Mouse (Mus musculus): ENCODE measurements around the gene Kcnh7. TPM values are rescaled to one million over a fixed set of nuclear protein-coding genes. Genes with fewer than 3 reads are reported as not detected.
"Not testable (repeated sequence)": the region's sequence is repeated elsewhere in the genome, so short reads cannot be mapped to it uniquely, and the experiment has no call there.

Gene Kcnh7
- total RNA-seq, 2 experiments from 2014 or later, result 0.06 to 0.31 TPM

- intact Hi-C loops (cut with DNase I), result no loop called here
- no peak for DNase-seq (ENCODE audit: low spot score)
Observed at GRCm38 (mm10) chr2:62730671-62731070, 453.4 kb downstream of the Kcnh7 start.

- DNase-seq (ENCODE audit: low spot score), result no peak
- intact Hi-C loops (cut with DNase I), result no loop called here
Observed at GRCm38 (mm10) chr2:62727732-62728131, 456.4 kb downstream of the Kcnh7 start.

DNA sequence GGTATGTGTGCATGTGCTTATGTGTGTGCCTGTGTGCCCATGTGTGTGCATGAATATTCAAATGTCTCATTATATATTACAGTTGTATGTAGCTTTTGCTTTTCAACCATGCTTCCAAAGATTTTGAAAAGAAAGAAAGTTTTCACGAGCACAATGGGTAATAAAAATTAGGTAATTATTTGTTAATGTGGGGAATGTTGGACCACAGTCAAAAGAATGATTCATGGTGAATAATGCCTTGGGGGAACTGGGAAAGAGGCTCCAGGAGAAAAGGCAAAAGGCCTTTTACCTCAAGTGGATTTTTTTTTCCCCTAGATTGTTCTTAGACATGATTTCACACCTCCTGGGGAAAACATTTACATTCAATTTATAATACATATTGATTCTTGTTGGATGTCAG, 458.1 kb downstream of the Kcnh7 start:
- intact Hi-C loops (cut with DNase I), result no loop called here
- no peak for DNase-seq (ENCODE audit: low spot score)

DNA sequence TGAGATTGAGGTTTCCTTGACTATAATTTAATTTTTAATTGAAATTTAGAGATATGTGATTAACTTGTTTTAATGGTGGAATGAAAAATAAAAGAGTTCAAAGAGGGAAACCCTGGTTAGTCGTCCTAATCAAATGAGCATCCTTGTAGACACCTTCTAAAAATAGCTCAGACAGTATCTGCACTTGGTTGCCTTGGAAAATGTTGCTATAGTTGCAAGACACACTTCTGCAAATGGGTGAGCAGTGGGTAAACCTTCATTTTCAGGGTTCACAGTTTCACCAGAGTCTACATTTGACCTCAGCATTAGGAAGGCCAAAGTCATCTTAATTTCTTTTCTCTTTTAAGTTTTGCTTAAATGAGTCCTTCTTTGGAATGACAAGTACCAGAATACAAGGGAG, 465.7 kb downstream of the Kcnh7 start:
- DNase-seq (ENCODE audit: low spot score), result no peak
- intact Hi-C loops (cut with DNase I), result no loop called here

- intact Hi-C loops (cut with DNase I), result no loop called here
- no peak for DNase-seq (ENCODE audit: low spot score)
Observed at GRCm38 (mm10) chr2:62717270-62717669, 466.8 kb downstream of the Kcnh7 start.

DNA sequence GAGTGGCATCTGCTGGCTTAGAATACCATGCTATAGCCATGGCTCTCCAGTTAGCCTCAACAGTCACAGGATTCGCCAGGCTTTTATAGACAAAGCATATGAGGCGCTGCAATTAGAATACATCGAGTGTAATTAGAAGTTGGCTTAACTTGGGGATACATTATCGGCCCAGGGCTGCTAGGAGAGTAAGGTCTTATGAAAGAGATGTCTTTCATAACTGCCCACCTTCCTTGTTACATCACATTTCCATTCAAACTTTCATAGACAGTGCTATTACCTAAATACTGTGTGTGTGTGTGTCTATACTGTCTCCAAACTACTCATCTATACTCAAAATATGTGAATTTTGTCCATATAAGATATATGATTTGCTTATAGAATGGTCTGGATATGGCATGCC, 468.8 kb downstream of the Kcnh7 start:
- no peak for DNase-seq (ENCODE audit: low spot score)
- intact Hi-C loops (cut with DNase I), result no loop called here

GRCm38 (mm10) chr2:62714362-62714761, 469.7 kb downstream of the Kcnh7 start:
- DNase-seq (ENCODE audit: low spot score); intact Hi-C loops (cut with DNase I): not testable (repeated sequence)

DNA sequence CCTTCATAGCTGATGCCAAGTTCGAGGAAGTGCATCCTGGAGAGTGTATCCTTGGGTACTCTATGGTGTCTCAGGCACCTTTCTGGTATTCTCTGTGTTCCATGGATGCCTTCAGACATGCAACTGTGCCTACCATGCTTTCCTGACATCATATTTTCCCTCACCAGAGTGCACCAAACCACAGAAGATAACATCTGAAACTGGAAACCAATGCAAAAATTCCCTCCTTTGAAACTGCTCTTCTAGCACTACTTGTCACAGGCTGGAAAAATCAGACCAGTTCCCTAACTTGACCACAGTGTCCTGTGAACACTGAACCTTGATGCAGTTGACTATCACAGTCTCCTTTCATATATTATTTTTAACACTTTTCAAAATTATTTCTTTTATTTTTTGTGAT, 474.5 kb downstream of the Kcnh7 start:
- intact Hi-C loops (cut with DNase I), result no loop called here

DNA sequence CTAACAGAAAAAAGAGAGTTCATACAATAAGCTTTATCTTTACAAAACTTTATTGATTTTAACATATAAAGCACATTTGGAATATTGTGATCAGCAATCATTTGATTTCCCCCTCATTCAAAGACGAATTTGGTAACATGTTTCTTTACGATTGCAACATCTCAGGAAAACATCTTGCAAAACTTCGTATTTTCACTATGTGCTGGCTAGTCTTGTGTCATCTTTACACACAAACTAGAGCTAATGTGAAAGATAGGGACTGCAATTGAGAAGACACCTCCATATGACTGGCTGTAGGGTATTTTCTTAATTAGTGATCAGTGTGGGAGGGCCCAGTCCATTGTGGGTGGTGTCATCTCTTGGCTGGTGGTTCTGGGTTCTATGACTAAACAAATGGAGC, 477.8 kb downstream of the Kcnh7 start:
- intact Hi-C loops (cut with DNase I), result no loop called here
- no peak for DNase-seq (ENCODE audit: low spot score)

More for the DNA sequence above, 474.5 kb downstream of the Kcnh7 start:
- no peak for DNase-seq (ENCODE audit: low spot score)

GRCm38 (mm10) chr2:62685934-62686333, 498.2 kb downstream of the Kcnh7 start:
- intact Hi-C loops (cut with DNase I), result no loop called here
- DNase-seq (ENCODE audit: low spot score), result no peak

- no peak for DNase-seq (ENCODE audit: low spot score)
Observed at GRCm38 (mm10) chr2:62684989-62685595, 499.0 kb downstream of the Kcnh7 start.

DNA sequence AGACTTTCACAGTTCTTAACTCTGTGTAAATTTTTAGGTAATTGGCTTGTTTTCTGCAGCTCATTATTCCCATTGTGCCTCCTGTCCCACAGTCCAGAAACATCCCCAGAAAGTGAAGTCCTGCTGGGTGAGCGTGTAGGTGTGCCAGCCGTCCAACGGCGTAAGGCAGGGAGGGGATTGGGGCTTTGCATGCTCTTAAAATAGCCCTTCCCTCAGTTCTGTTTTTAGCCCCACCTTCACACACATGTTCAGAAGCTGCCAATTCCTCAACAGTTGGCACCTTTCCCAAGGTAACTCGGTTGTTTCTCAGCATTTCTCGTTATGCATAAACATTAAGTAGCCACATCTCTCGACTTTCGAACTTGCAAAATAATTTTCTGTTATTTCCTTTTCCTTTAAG, 502.4 kb downstream of the Kcnh7 start:
- DNase-seq (ENCODE audit: low spot score), result no peak

More at GRCm38 (mm10) chr2:62684989-62685595, 499.0 kb downstream of the Kcnh7 start:
- intact Hi-C loops (cut with DNase I), result no loop called here

GRCm38 (mm10) chr2:62672788-62673187, 511.3 kb downstream of the Kcnh7 start:
- intact Hi-C loops (cut with DNase I), result no loop called here
- no peak for DNase-seq (ENCODE audit: low spot score)

More for the DNA sequence above, 502.4 kb downstream of the Kcnh7 start:
- intact Hi-C loops (cut with DNase I), result no loop called here

- intact Hi-C loops (cut with DNase I), result no loop called here
Observed at GRCm38 (mm10) chr2:62670767-62671166, 513.3 kb downstream of the Kcnh7 start.

GRCm38 (mm10) chr2:62670301-62670700, 513.8 kb downstream of the Kcnh7 start:
- no peak for DNase-seq (ENCODE audit: low spot score)
- intact Hi-C loops (cut with DNase I), result no loop called here

More at GRCm38 (mm10) chr2:62670767-62671166, 513.3 kb downstream of the Kcnh7 start:
- no peak for DNase-seq (ENCODE audit: low spot score)

GRCm38 (mm10) chr2:62669848-62670247, 514.2 kb downstream of the Kcnh7 start:
- no peak for DNase-seq (ENCODE audit: low spot score)
- intact Hi-C loops (cut with DNase I), result no loop called here

- intact Hi-C loops (cut with DNase I), result no loop called here
- no peak for DNase-seq (ENCODE audit: low spot score)
Observed at GRCm38 (mm10) chr2:62665536-62665935, 518.6 kb downstream of the Kcnh7 start.

GRCm38 (mm10) chr2:62664839-62665238, 519.2 kb downstream of the Kcnh7 start:
- no peak for DNase-seq (ENCODE audit: low spot score)
- intact Hi-C loops (cut with DNase I), result no loop called here

GRCm38 (mm10) chr2:62664135-62664670, 519.9 kb downstream of the Kcnh7 start, which contains the start of gene Gca:
Gene Gca (plus strand): TSS chr2:62664285.
- peak; percentile 20 for DNase-seq (ENCODE audit: low spot score)
- intact Hi-C loops (cut with DNase I), result no loop called here

GRCm38 (mm10) chr2:62662560-62662959, 521.5 kb downstream of the Kcnh7 start:
- intact Hi-C loops (cut with DNase I), result no loop called here
- DNase-seq (ENCODE audit: low spot score), result no peak

- no peak for DNase-seq (ENCODE audit: low spot score)
- intact Hi-C loops (cut with DNase I), result no loop called here
Observed at GRCm38 (mm10) chr2:62660565-62660964, 523.5 kb downstream of the Kcnh7 start.

DNA sequence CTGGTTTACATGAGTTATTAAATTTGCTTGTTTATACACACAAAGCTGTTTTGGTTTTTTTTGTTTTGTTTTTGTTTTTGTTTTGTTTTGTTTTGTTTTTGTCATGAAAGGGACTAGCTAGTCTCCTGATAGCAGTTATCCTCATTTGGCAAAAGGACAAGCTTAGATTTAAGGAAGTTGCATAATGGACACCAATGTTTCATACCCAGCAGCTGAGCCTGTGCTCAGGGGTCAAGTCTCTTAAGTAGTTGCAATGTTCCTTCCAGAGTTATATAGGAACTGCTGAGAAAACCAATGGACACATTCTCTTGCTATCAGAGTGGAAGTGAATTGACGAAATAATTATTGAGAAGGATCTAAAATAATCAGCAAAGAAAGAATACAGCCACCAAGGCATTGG, 528.0 kb downstream of the Kcnh7 start:
- intact Hi-C loops (cut with DNase I), result no loop called here
- no peak for DNase-seq (ENCODE audit: low spot score)
